Mouse (Mus musculus) splenic B cell, adult 2 months (primary cell): Measurements from ENCODE around the gene Brwd1.
"Not testable (repeated sequence)": the region's sequence is repeated elsewhere in the genome, so short reads cannot be mapped to it uniquely, and the experiment has no call there.

ENCODE experiments used
- DNase-seq: peaks from one replicate; pipeline ENCODE4 v3.0.0-alpha.2; 2011; ENCODE audit warnings: low read depth, low spot score
- H3K27me3 ChIP-seq: 2 replicates; pipeline ENCODE4 v1.6.1; 2012; ENCODE audit warnings: mild to moderate bottlenecking, low read length, moderate library complexity, mixed read lengths; ENCODE audit not compliant: control insufficient read depth, poor library complexity, insufficient read depth, severe bottlenecking
- H3K36me3 ChIP-seq: 2 replicates; pipeline ENCODE4 v1.6.1; 2012; ENCODE audit warnings: mild to moderate bottlenecking, low read length, moderate library complexity, mixed read lengths; ENCODE audit not compliant: control insufficient read depth, poor library complexity, insufficient read depth, severe bottlenecking

Gene Brwd1

GRCm38 (mm10) chr16:96034473-96034872 lies 47.9 kb downstream of the Brwd1 start:
- H3K36me3 ChIP-seq = peaks cover 32% of the 10 kb centered on the region
- DNase-seq = no peak
- no peaks in the 10 kb centered on the region for H3K27me3 ChIP-seq

- peak; percentile 36 for DNase-seq
- H3K36me3 ChIP-seq = peaks cover 38% of the 10 kb centered on the region
- no peaks in the 10 kb centered on the region for H3K27me3 ChIP-seq
These were observed 49.8 kb downstream of the Brwd1 start for GRCm38 (mm10) chr16:96032368-96033043.

GRCm38 (mm10) chr16:96030476-96031102 lies 51.7 kb downstream of the Brwd1 start:
- Histone ChIP-seq H3K36me3 (peaks cover 42% of the 10 kb centered on the region), H3K27me3 (no peaks in the 10 kb centered on the region)
- peak; percentile 53 for DNase-seq

- no peak for DNase-seq
- H3K36me3 ChIP-seq = peaks cover 28% of the 10 kb centered on the region
- H3K27me3 ChIP-seq = no peaks in the 10 kb centered on the region
These were observed 56.1 kb downstream of the Brwd1 start for GRCm38 (mm10) chr16:96026256-96026655.

GRCm38 (mm10) chr16:96025244-96025643 lies 57.1 kb downstream of the Brwd1 start:
- H3K36me3 ChIP-seq = peaks cover 26% of the 10 kb centered on the region
- H3K27me3 ChIP-seq = no peaks in the 10 kb centered on the region
- no peak for DNase-seq

- no peak for DNase-seq
- H3K27me3 ChIP-seq = no peaks in the 10 kb centered on the region
- peaks cover 22% of the 10 kb centered on the region for H3K36me3 ChIP-seq
These were observed 61.3 kb downstream of the Brwd1 start for GRCm38 (mm10) chr16:96021045-96021444.

GRCm38 (mm10) chr16:96009124-96009523 lies 73.2 kb downstream of the Brwd1 start:
- not testable (repeated sequence) for H3K27me3 ChIP-seq, H3K36me3 ChIP-seq, DNase-seq

- DNase-seq, H3K27me3 ChIP-seq: not testable (repeated sequence)
- peaks cover 20% of the 10 kb centered on the region for H3K36me3 ChIP-seq
These were observed 78.0 kb downstream of the Brwd1 start for GRCm38 (mm10) chr16:96004278-96004677.

- DNase-seq = no peak
- peaks cover 17% of the 10 kb centered on the region for H3K36me3 ChIP-seq
- H3K27me3 ChIP-seq = no peaks in the 10 kb centered on the region
These were observed 83.0 kb downstream of the Brwd1 start for GRCm38 (mm10) chr16:95999291-95999690.

DNA sequence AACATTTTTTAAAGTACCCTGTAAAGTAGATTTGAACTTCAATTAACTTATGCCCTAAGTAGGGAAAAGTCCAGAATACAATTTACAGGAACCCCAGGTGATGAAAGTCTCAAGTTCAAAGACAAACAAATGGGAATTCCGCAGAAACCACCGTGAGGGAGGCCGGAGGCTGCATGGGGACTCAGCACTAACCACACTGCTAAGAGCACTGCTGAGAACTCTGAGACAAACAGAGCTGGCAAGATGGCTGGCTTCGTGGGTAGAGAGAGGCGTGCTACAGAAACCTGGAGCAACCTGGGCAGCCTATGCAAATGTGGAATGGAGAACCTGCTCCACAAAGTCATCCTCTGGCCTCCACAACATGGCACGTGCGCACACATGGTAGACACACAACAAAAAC lies 86.2 kb downstream of the Brwd1 start:
- no peak for DNase-seq
- no peaks in the 10 kb centered on the region for H3K27me3 ChIP-seq
- peaks cover 12% of the 10 kb centered on the region for H3K36me3 ChIP-seq

DNA sequence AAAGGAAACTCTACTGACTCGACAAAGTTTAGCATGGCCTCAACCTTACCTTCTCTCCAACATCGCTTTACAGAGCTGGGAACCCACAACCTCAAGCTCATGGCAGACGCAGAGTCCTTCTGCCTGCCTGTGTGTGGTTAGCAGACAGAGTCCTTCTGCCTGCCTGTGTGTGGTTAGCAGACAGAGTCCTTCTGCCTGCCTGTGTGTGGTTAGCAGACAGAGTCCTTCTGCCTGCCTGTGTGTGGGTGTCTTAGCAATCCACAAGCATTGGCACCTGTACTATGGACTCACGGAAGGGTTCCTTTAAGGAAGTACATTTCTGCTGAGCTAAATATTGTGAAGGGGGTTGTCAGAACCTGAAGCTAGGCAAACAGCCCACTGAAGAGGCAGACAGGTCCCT lies 87.8 kb downstream of the Brwd1 start:
- not testable (repeated sequence) for DNase-seq, H3K27me3 ChIP-seq, H3K36me3 ChIP-seq

DNA sequence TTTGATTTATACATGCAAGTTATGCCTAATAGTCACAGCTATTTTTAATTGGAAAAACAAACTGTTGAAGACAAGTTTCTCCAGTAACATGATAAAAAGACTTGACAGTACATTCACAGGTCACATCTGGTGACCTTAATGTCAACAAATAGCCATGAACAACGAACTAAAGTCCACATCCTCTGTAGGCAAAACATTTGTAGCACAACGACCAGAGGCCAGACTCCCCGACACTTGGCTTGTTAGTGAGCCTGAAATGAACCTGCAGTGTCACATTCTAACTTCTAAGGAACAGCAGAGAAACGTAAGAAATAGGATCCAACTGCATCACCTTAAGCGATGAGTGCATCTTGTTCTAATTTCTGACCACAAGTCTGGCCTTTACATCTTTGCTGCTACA lies 89.7 kb downstream of the Brwd1 start:
- Histone ChIP-seq H3K27me3 (no peaks in the 10 kb centered on the region), H3K36me3 (peaks cover 3% of the 10 kb centered on the region; the same call in 1 of the 2 replicates)
- DNase-seq = no peak

GRCm38 (mm10) chr16:95991122-95991900 lies 91.0 kb downstream of the Brwd1 start:
- Histone ChIP-seq H3K36me3 (peaks cover 3% of the 10 kb centered on the region; the same call in 1 of the 2 replicates), H3K27me3 (no peaks in the 10 kb centered on the region)
- DNase-seq = no peak

DNA sequence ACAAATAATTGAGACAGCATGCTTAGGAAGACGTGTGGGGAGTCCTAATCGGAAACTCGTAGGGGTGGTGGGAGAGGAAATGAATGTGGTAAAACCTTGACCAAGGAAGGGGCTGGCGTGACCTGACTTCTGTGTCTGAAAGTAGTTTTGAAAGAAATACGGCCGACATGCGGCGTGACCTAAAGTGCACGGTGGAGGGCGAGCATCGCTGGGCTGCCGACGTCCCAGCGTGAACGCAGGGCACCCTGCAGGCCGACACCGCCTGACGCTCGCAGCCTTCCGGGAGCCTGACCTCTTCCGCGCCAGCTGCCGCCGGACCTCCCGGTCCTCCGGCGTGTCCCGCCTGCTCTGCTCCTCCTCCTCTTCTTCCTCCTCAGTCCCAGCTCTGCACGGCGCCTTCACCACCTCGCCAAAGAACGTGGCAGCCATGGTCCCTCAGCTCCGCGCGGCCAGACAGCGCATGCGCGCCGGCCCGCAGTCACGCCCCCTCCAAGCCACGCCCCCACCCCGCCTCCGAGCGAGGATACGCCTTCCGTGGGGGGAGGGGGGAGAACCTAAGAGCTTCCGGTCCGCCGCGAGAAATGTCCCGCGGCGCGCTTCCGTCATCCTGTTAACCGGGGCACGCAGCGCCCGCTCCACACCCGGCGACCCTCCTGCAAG lies 91.7 kb downstream of the Brwd1 start, which contains the start of gene Psmg1:
Gene Psmg1 (minus strand): TSS at position 499 of the 660 bp plus-strand sequence.
- Histone ChIP-seq H3K27me3 (no peaks in the 10 kb centered on the region), H3K36me3 (peaks cover 3% of the 10 kb centered on the region; the same call in 1 of the 2 replicates)
- DNase-seq = peak; percentile 96
